Mouse (Mus musculus) left cerebral cortex, postnatal 36 days (tissue): Measurements from ENCODE around the gene Ice2. TPM values are rescaled to one million over a fixed set of nuclear protein-coding genes. Genes with fewer than 3 reads are reported as not detected.

ENCODE experiments used
- DNase-seq, 2 experiments: peaks; one replicate each; pipeline ENCODE4 v3.0.0; 2021 to 2022; ENCODE audit warnings: low spot score in 2 of 2, mixed read lengths in 1 of 2
- intact Hi-C: fragments of 180-260 bp; cut with DNase I; formaldehyde crosslinking; loops from one replicate; pipeline ENCODE4 v1.15.1; 2025
- total RNA-seq, 2 experiments: library from RNA; stranded (reverse); gene quantifications; 2 replicates each; pipeline ENCODE4 v1.2.3; 2021

Ice2 gene
- total RNA-seq, 2 experiments from 2014 or later, result 8.7 to 12.0 TPM

DNA sequence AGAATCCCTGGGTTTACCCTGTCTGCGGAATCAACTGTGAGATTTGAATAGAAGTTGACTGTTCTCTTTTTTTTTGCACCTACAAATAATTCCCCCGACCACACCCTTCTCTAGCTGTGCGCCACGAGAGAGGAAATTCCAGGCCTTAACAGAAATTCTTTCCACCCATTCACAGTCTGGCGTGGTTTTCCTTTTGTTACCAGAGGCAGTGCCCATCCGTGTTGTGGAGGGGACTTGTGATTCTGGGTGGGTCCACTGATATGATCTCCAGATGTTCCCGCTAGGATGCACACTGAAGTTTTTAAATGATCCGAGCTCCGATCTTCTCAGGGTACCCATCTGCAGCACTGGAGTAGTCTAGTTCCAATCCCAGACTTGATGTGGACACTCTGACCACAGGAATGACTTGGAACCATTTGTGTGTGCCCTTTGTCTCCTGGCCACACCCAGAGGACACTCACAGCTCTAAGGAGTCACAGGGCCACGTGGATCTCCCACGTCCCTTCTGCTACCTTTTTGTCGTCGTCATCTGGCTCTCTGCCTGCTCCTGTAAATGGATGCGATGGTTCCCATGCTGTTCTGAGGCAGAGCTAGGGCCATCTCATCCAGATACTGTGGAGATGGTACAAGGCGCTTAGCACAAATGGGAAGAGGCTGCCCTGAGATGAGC is 58.8 kb downstream of the Ice2 start:
- intact Hi-C loops, result no loop called here
- DNase-seq, result no peak

DNA sequence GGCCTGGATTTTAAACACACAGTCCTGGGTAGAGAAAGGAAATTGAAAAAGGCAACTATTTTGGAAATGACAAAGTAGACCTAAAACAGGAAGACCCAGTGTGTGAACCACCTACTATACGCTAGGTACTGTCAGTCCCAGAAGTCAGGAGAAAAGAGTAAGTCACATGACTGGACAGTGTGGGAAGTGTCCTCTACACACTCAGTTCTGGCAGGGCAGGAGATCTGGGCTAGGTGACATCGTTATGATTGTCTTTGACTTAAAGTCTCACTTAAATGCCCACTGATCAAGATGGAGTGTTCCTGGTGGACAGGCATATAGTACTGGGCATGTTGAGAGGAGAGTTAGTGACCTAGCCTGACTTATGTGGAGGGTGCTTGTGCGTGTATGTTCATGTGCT is 59.4 kb downstream of the Ice2 start:
- intact Hi-C loops, result no loop called here

DNA sequence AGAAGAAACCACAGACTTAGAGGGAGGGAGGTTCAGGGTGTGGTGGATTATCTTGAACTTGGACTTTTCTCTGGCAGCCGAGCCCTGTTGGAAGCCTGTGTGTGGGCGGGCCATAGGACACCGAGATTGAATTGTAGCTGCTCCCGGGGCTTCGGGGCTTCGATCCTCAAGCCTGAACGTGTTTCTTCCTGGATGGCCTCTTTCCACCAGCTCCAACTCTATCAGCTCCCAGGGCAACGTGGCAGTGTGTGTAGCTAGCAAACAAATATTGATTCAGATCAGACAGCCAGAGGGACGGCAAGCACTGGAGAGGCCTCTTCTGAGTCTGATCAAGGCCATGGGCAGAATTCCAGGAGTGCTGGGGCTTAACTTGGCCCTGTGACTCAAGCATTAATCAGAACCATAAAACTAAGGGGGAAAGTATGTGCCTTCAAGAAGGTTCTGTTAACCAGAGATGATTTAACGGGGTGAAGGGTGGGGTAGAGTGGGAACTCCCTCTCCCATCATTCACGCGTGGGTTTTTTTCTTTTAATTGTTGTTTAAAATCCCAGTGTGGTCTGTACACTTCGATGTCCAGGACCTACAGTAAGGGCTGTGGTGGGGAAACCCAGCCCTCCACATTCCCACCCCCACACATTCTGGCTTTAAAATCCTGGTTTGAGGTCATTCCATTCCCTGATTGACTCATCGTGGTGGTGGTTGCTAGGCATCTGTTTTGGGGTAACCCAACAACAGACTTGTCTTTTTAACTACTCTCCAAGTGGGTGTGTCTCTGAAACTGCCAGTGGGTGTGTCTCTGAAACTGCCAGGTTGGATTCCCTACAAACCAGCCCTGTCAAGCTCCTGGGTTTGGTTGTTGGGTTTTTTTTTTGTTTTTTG is 60.3 kb downstream of the Ice2 start:
- no peak for DNase-seq
- intact Hi-C loops, result no loop called here

More for the DNA sequence above, 59.4 kb downstream of the Ice2 start:
- DNase-seq, result no peak

DNA sequence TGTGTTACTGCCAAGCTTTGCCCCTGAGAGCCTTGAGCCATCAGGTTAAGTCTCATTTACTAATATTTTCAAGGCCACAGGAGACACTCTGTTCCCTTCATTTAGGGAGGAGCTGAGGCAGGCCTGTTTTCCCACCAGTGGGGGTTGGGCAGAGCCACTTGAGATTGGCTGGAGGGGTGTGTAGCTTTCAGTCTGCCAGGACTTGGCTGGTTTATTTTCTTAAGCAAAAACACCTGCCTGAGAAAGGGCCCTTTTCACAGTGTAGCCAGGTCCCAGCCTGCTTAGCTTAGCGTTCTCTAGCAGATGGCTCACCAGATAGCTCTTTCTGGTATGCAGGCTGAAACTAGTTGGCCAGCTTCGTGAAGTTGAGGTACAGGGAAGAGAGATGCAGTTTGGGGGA is 61.3 kb downstream of the Ice2 start:
- no peak for DNase-seq
- intact Hi-C loops, result no loop called here

DNA sequence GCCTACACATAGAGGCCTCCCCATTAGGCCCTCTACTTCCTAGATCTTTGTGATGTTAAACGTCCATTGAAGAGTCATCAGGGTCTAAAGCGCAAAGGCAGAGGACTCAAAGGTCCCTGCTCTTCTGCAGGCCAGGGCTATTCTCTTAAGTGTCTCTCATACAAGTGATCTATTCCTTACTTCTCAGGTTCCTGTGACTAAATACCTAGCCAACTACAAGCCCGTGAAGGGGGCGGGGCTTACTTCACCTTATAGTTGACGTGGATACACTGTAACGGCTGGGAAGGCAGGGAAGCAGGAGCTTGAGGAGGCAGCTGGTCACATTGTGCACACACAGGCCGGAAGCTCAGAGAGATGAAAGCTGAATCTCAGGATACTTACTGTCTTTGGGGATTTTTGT is 62.2 kb downstream of the Ice2 start:
- intact Hi-C loops, result no loop called here
- no peak for DNase-seq

DNA sequence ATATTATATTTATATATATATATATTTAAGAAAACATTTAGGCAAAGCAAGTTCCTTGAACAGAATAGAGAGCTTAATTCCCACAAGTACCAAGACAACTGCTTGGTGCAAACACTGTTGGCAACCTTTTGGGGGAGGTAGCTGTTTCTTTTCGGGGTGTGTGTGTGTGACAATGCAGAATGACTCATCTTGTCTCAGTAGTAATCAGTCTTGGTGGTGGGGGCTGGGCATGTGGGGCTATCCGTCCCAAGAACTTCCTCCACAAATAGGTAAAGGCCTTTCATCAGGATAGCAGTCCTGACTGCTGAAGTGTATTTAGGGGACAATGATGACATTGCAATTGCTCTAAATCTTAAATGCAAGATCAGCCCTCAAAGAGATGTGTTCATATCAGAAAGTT is 65.3 kb downstream of the Ice2 start:
- no peak for DNase-seq
- intact Hi-C loops, result no loop called here

DNA sequence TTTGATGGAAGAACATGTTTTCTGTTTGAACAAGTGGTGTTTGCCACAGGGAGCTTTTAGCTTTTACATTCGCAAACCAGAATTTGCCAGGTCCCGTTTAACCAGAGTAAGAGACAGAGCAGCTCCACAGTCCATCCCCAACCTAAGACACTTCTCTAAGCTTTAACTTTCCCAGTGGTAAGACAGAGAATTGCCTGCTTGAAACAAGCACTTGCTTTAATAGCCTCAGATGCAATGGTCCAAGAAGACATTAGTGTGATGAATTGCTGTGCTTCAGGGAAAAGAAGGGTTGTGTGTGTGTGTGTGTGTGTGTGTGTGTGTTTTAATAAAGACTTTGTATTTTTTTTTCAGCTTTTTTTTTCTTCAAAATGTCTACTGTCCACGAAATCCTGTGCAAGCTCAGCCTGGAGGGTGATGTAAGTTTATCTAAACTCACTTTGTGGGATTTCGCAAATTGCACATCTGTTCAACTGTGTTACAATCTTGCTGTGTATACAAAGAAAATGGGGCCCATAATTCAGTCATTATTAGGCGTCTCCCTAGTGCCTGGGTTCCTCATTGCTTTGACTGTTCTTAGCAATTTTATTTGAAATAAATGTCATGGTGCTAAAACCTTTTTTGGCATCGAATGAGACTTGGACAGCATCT is 66.5 kb downstream of the Ice2 start:
- intact Hi-C loops, result no loop called here
- DNase-seq, result no peak

DNA sequence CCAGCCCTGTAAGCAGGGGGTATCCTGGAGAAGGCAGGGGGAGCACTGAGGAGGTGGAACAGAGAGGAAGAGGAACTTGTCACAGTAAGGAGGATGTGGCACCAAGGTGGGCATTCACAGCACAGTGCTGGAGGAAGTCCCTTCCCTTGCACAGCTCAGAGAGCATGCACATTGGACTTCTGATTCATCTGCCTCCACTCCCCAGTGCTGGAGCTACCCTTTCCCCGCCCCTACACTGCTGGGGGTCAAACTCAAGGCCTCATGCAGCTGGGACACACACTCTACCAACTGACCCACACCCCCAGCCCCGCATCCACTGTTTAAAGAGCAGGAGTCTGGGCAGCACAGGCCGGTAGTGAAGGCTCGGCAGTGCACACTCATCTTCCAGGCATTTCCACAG is 68.4 kb downstream of the Ice2 start:
- DNase-seq, result no peak
- intact Hi-C loops, result no loop called here

DNA sequence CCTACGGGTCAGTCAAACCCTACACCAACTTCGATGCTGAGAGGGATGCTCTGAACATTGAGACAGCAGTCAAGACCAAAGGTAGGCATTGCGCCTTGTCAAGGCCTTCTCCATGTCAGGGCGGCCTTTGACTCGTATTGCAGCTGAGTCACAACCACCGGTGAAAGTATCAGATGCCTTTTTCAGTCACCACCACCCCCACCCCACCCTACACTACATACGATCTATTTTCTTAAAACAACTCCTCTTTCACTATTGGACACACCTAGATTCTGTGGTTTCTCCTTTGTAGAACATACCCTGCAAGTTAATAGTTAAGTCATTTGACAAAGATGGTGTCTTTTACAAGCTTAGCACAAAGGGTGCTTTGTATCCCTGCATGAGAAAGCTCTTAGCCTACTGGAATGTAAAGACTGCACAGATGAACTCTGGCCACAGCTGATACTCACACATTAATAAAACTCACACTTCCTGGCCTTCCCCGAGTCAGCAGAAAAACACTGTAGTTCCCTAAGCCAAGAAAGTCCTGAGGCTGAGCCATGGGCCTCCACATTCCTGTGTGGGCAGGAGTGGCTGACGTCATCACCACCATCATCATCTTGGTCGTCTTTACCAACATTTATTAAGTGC is 69.7 kb downstream of the Ice2 start:
- DNase-seq, result no peak
- intact Hi-C loops, result no loop called here

DNA sequence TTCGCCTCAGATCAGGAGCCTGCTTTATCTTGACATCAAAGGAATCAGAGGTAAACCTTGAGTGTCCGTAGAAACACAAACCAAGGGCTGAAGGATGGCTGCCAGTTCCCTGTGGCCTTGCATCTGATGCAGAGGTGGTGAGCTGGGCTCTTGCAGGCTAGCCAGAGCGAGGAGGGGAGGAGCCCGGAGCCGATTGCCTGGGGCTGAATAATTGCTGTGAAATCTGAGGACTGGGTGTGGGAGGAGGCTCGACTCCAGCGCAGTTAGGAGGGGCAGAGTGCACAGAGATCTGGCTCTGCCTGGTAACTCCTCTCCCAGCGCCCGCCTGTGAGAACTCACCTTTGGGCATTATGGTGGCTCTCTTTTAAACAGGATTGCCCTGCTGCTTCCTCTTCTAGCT is 71.3 kb downstream of the Ice2 start:
- no peak for DNase-seq
- intact Hi-C loops, result no loop called here

DNA sequence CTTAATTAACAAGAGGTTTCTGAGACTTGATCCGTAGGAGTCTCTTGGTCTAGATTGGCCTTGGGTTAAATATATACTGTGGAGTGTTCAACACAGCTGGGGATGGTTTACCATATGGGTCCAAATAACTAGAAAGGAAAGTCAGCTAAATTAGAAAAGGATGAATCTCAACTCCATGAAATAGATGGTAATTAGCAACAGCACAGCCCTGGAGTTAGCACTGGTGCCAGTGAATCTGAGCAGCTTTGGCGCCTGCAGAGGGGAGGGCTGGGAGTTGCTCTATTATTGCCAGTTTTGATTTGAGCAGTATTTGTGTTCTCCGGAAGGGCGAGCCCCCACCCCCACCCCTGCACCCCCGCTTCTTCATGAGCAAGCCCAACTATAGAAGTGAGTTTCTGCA is 72.7 kb downstream of the Ice2 start:
- intact Hi-C loops, result no loop called here
- DNase-seq, result no peak

DNA sequence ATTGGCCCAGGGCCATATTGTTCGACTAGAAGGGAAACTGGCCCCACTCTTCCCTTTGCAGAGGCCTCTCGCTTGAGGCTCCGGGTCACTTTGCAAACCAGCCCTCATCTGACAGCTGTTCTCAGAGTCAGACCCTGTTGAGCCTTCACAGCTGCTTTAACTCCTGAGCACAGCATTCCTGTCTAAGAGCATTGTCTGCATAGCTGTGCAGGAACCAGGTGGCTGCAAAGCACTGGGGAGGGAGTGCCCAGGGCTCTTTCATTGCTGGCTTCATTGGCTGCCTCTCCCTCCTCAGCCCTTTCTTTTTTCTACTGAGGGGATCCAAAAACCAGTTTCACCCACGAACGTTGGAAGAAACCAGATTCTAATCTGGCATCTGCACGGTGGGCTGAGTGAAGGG is 73.2 kb downstream of the Ice2 start:
- DNase-seq, result no peak
- intact Hi-C loops, result no loop called here

DNA sequence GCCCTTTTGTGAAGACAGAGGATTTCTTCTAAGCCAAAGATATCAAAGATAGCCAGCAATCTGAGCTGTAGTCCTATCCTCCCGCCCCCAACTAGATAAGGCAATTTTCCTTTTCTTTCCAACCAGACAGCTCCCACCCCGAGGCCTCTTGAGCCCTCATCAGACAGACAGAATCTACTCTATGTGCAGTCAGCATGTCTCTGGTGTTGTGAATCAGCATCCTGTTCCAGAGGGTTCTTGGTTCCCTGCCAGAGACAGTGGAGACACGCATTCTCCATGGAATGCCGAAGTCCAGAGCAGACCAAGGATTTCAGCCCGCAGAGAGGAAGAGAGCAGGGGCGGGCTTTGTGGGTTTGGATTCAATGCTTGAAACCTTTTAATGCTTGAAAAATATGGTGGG is 75.0 kb downstream of the Ice2 start:
- intact Hi-C loops, result no loop called here
- no peak for DNase-seq

DNA sequence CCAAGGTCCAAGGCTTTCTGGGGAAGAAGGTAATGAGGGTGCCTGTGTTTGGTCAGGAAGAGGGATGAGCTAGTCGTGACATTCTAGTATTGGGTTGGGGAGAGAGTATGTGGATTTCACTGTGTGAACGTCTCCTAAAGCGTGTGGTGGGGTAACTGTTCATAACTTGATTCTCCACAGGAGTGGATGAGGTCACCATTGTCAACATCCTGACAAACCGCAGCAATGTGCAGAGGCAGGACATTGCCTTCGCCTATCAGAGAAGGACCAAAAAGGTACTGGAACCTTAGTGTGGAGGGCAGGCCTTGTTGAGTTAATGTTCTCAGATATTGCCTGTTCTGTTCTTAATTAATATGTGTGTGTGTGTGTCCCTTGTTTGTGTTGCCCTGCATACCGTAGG is 78.2 kb downstream of the Ice2 start:
- intact Hi-C loops, result loop anchor here (5.0 kb wide), 1 partner anchor 109 kb away; no protein-coding TSS in a partner anchor
- DNase-seq, result no peak

DNA sequence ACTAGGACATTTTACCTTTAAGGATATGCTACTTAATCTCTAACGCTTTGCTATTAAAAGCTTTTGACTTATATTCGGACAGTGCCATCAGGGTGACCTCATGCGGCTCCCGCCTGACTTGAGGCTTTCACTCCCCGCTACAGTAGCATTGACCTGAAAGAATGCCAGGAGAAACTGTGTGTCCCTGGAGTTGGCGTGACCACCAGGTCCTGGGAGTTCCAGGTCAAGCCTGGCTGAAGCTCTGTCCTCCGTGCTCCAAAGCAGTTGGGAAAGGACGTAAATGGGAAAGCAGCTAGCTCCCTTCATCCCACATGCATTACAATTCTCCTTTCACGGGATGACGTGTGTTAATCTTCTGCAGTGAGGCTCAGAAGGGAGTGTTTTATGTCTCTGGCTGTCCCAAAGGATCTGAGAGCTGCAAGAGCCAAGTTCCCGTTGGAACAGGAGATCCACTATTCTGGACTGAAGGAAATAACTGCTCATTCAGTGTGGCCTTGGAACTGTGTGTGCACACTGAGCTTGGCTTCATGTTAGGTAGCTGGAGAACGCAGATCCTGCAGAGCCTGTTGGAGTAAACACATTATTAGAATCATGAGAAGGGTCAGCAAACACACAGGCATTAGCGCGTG is 79.6 kb downstream of the Ice2 start:
- no peak for DNase-seq
- intact Hi-C loops, result loop anchor here (5.0 kb wide), 1 partner anchor 110 kb away; no protein-coding TSS in a partner anchor

DNA sequence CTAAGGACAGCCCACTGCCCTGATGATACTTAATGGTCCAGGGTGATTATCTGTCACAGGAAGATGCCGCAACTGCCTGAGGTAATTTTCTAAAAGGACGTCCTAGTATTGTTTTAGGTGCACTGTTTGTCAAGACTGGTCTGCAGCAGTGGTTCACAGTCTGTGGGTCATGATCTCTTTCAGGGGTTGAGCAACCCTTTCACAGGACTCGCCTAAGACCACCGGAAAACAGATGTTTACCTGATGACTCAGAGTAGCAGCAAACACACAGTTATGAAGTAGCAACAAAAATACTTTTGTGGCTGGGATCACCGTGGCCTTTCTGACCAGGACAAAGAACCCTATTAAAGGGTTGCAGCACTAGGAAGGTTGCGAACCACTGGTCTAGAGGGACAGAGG is 80.1 kb downstream of the Ice2 start:
- intact Hi-C loops, result loop anchor here (5.0 kb wide), 1 partner anchor 111 kb away; no protein-coding TSS in a partner anchor
- no peak for DNase-seq

DNA sequence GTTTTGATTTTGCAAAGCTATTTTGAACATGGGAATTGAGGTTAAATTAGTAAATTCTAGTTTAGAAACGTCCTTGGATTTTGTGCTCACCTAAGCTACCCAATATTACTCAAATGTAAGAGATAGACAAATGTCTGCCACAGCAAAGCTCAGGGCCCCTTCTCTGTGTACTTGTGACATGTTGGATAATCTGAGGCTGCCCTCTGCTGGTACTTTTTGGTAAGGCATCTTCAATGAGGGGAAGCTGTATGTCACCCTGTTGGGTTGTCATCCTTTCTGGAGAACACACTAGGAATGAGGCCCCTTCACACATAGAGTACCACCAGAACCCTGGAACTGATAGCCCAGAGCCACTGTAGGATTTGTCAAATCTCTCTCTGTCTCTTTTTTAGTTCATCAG is 82.6 kb downstream of the Ice2 start:
- intact Hi-C loops, result loop anchor here (5.0 to 10.0 kb wide), 3 partner anchors 58 to 1466 kb away; no protein-coding TSS in a partner anchor
- DNase-seq, result peak; percentile 51 to 77
